ENCODE assay signal across 16 mouse cellular contexts in genomic region chr4:37566226-37566625, GRCm38 (mm10).
"Had no signal": no experiment of that assay in that cellular context is flagged by ENCODE, and none has a peak within 500 bp of the region (broad histone marks: within the 10 kb centered on the region; RNA-seq: fewer than 3 reads in every experiment).

No protein-coding gene starts in this region.

- H3K9ac ChIP-seq: neural tube, embryonic 12.5 days; neural tube, embryonic 13.5 days; neural tube, embryonic 15.5 days; stomach, embryonic 15.5 days had no signal

- H3K27me3 ChIP-seq: neural tube, embryonic 12.5 days; neural tube, embryonic 13.5 days; neural tube, embryonic 15.5 days; stomach, embryonic 15.5 days had no signal

- H3K36me3 ChIP-seq: neural tube, embryonic 12.5 days; neural tube, embryonic 13.5 days; neural tube, embryonic 15.5 days; stomach, embryonic 15.5 days had no signal

- H3K4me1 ChIP-seq: neural tube, embryonic 12.5 days; neural tube, embryonic 13.5 days; neural tube, embryonic 15.5 days; stomach, embryonic 15.5 days had no signal

- H3K4me2 ChIP-seq: neural tube, embryonic 12.5 days; neural tube, embryonic 13.5 days; neural tube, embryonic 15.5 days; stomach, embryonic 15.5 days had no signal

- H3K9me3 ChIP-seq: neural tube, embryonic 12.5 days; neural tube, embryonic 13.5 days; neural tube, embryonic 15.5 days; stomach, embryonic 15.5 days had no signal

- H3K27ac ChIP-seq: neural tube, embryonic 12.5 days; neural tube, embryonic 13.5 days; neural tube, embryonic 15.5 days; stomach, embryonic 15.5 days; stomach, postnatal 0 days had no signal

- DNase-seq: right cerebral cortex, adult 18-20 months; right cerebral cortex, postnatal 14 days; right cerebral cortex, postnatal 25 days; right cerebral cortex, postnatal 4 days; spleen, adult 18-20 months; thymus, adult 18-20 months; thymus, adult 2 months; thymus, postnatal 14 days; thymus, postnatal 25 days; thymus, postnatal 36 days; thymus, postnatal 4 days had no signal

- H3K4me3 ChIP-seq: neural tube, embryonic 12.5 days; neural tube, embryonic 13.5 days; neural tube, embryonic 15.5 days; stomach, embryonic 15.5 days had no signal
